Mouse (Mus musculus): ENCODE results near the gene Nr2f1. TPM values are rescaled to one million over a fixed set of nuclear protein-coding genes. Genes with fewer than 3 reads are reported as not detected.

Nr2f1 gene
- polyA plus RNA-seq, 1 experiment from 2014 or later: 13.8 TPM

DNA sequence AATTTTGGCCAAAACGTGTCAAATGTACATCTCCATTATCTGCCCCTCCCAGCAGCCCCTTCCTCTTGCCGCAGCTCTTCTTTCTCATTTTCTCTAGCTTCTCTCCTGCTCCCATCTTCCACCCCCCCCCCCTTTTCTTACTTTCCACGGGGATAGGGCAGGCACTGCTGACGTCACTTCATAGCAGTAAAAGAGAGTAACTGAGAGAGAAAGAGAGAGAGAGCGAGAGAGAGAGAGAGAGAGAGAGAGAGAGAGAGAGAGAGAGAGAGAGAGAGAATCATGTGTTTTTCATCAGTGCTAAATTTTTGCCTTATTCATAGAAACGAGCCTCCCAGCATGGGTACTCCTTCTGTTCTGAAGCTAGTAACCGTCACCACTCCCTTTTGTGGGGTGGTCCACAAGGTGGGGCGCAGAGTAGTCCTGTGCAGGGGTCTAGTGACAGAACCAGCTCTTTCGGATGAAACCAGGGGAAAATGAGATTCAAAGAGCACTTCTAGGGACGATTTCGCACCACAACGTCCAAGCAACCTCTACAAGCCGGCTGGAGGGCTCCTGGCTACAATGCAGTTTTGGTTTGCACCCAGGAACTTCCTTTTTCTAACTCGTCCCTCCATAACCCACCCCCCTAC lies 17.5 kb downstream of the Nr2f1 start:
- DNase-seq (ENCODE audit: low spot score): no peak
- H3K4me3 ChIP-seq: peak overlapping the region; percentile 51

DNA sequence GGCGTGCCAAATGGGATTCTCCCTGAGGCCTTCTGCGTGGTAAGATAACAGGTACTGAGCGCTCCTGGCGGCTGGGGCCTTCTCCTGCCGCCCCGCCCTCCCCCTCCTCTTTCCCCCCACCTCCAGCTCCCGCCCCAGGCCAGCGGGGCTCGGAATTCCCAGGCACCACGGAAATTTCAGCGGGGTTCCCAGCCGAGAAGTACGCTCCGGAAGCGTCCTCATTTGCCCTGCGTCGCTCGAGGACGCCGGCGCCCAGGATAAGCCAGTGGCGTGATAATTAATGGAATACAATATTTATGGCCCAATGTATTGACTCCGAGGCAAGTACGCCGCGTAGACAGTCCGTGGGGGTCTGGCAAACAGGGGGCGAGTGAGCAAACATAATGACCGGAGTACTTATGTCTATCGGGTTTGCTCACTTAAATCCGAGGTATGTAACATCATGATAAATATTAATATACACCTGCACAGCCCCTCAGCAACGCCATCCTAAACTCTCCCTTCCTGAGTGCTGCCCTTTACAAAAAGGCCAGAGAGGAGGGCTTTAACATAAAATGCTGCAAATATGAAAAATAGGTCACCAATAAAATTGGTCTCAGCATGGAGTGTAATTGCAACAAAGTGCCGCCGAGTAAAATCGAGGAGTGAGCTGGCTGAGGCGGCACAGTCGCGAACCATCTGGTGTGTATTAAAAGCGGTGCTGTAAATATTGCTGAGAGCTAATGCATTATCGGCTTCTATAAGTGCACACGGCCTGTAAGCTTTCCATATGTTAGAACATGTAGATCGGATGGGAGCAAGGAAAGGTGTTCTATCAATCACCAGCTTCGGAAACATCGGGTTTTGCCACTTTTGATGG lies 18.3 kb downstream of the Nr2f1 start:
- no peaks in the 10 kb centered on the region for H3K9me3 ChIP-seq
- 1% methylated on average over 44 of the region's 44 CpGs for WGBS
- H3K4me1 ChIP-seq: peaks cover 15% of the 10 kb centered on the region
- peak overlapping the region; percentile 52; the same call in 1 of the 2 replicates for H3K27ac ChIP-seq
- peaks cover 98% of the 10 kb centered on the region for H3K27me3 ChIP-seq (ENCODE audit: insufficient read depth, poor library complexity, severe bottlenecking)
- DNase-seq (ENCODE audit: low spot score): no peak
- H3K36me3 ChIP-seq: no peaks in the 10 kb centered on the region
- H3K4me3 ChIP-seq: peak overlapping the region; percentile 51

More for the DNA sequence above, 17.5 kb downstream of the Nr2f1 start:
- Histone ChIP-seq H3K27me3 (ENCODE audit: insufficient read depth, poor library complexity, severe bottlenecking) (peaks cover 98% of the 10 kb centered on the region), H3K36me3 (no peaks in the 10 kb centered on the region), H3K4me1 (peaks cover 15% of the 10 kb centered on the region), H3K9me3 (no peaks in the 10 kb centered on the region), H3K27ac (no peak overlapping the region)
- under 1% methylated on average over 13 of the region's 14 CpGs for WGBS

DNA sequence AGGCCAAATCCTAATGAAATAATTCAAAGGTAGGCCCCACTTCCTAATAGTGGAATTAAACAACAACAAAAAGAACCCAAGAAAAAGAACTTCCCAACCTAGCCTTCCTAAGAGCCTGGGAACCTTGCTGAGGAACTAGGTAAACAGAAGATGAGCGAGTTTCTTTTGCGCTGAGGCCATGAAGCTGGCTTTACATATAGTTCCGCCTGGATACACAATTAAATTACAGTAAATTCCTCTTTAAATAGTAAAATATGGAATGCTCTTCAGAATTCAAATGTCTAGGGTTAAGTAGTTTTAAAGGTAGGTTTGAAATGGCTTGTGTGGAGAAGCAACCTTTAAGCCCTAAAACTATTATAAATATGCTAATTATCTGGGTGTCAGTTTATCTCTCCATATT lies 19.3 kb downstream of the Nr2f1 start:
- peaks cover 99% of the 10 kb centered on the region for H3K27me3 ChIP-seq (ENCODE audit: insufficient read depth, poor library complexity, severe bottlenecking)
- peaks cover 15% of the 10 kb centered on the region for H3K4me1 ChIP-seq
- H3K36me3 ChIP-seq: no peaks in the 10 kb centered on the region
- no peaks in the 10 kb centered on the region for H3K9me3 ChIP-seq
- DNase-seq (ENCODE audit: low spot score): no peak
- H3K4me3 ChIP-seq: no peak overlapping the region
- no peak overlapping the region for H3K27ac ChIP-seq
- WGBS: 20% methylated on average over 3 of the region's 3 CpGs

DNA sequence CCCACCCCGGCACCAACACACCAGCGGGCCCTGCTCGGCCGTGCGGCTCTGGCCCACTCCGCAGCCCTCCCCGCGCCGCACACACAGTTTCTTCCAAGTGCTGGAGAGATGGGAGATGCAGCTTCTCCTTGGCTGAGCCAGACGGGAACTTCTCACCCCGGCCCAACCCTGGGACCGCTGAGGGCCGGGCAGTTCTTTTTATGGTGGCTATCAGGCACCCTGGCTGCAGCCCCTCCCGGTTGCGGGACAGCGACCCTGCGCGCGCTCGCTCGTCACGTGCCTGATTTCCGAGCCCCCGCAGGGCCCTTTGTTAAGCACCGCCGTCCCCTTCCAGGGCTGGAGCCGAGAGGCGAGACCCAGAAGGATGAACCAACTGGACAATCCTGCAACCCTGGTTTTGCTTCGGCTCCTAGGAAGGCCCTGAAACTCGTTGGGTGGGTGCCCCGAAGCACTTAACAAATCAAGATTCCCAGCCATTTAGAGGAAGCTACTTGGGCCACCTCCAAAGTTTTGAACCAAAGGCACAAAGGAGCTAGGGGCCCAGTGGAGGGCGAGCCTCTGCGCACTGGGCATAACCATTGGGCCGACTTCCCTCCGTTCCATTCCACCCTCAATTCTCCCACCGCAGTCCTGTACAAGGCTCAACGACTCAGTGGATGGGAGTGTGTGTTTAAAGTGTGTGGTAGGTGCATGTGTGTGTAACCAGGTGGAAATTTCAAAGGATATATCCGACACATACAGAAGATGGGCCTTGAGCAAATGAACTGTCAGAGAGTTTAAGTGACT lies 20.1 kb downstream of the Nr2f1 start:
- DNase-seq (ENCODE audit: low spot score): no peak
- Histone ChIP-seq H3K4me3 (peak overlapping the region; percentile 49), H3K9me3 (no peaks in the 10 kb centered on the region), H3K4me1 (peaks cover 15% of the 10 kb centered on the region), H3K36me3 (no peaks in the 10 kb centered on the region), H3K27me3 (ENCODE audit: insufficient read depth, poor library complexity, severe bottlenecking) (peaks cover 99% of the 10 kb centered on the region), H3K27ac (peak overlapping the region; percentile 67)
- WGBS: 1% methylated on average over 38 of the region's 38 CpGs

DNA sequence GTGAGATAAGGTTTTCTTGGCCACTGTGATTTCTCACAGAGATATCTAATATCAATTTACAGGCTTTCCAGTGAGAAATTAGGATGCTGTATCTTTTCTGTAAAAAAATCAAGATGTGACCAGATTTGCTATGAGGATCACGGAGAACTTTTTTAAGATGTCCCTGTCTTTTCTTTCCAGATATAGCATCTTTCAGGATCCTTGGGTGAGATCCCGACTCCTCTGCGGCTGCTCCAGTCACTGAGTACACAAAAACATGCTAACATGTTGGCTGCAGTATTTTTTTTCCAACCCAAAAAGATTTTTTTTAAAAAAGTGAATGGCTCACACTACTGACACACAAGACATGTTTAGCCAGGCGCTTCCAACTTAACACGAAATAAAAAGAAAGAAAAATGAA lies 20.8 kb downstream of the Nr2f1 start:
- peak overlapping the region; percentile 49 for H3K4me3 ChIP-seq
- H3K36me3 ChIP-seq: no peaks in the 10 kb centered on the region
- H3K9me3 ChIP-seq: no peaks in the 10 kb centered on the region
- H3K27ac ChIP-seq: peak overlapping the region; percentile 67; the same call in 1 of the 2 replicates
- H3K4me1 ChIP-seq: peaks cover 15% of the 10 kb centered on the region
- no peak for DNase-seq (ENCODE audit: low spot score)
- WGBS: 7% methylated on average over 5 of the region's 5 CpGs
- H3K27me3 ChIP-seq (ENCODE audit: insufficient read depth, poor library complexity, severe bottlenecking): peaks cover 99% of the 10 kb centered on the region

DNA sequence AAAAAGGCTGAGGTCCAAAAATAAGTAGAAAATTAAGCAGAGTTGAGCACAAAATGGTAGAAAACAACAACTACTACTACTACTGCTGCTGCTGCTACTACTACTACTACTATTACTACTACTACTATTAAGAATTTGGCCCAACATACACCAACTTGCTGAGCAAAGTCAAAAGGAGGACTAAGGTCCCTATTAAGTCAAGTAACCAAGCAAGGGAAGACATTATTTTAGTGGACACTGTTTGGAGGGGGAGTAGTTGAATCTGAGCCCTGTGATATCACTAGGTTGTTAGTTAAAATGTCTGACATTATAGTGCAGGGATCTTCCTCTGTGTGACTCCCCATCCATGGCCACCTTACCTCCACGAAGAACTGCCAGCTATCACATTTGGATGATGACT lies 21.5 kb downstream of the Nr2f1 start:
- peaks cover 15% of the 10 kb centered on the region for H3K4me1 ChIP-seq
- no peak for DNase-seq (ENCODE audit: low spot score)
- H3K36me3 ChIP-seq: no peaks in the 10 kb centered on the region
- peaks cover 98% of the 10 kb centered on the region for H3K27me3 ChIP-seq (ENCODE audit: insufficient read depth, poor library complexity, severe bottlenecking)
- H3K27ac ChIP-seq: no peak overlapping the region
- 3% methylated on average over 1 of the region's 1 CpGs for WGBS
- no peaks in the 10 kb centered on the region for H3K9me3 ChIP-seq
- H3K4me3 ChIP-seq: no peak overlapping the region

DNA sequence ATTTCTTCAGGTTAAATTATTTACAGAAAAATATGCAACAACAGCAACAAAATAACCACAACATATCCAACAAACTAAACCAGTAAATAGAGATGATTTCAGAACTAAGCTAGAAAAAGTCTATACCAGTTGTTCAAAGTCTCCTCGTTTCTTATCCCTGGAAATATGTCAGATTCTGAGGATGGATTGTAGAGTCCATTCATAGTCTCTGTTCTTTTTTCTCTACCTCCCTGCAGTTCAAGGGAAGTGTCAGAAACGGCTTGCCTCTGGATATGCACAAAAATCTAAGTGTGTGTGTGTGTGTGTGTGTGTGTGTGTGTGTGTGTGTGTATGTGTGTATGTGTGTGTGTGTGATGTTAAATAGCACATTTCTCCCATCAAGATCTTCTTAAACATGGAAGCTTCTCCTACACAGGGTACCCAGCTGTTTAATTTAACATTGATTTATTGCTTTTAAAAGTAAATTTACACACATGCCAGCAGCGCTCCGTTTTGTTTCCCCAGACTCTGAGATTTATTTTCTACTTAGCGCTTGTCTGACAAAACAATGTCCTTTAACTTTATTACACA lies 22.1 kb downstream of the Nr2f1 start:
- H3K27me3 ChIP-seq (ENCODE audit: insufficient read depth, poor library complexity, severe bottlenecking): peaks cover 98% of the 10 kb centered on the region

DNA sequence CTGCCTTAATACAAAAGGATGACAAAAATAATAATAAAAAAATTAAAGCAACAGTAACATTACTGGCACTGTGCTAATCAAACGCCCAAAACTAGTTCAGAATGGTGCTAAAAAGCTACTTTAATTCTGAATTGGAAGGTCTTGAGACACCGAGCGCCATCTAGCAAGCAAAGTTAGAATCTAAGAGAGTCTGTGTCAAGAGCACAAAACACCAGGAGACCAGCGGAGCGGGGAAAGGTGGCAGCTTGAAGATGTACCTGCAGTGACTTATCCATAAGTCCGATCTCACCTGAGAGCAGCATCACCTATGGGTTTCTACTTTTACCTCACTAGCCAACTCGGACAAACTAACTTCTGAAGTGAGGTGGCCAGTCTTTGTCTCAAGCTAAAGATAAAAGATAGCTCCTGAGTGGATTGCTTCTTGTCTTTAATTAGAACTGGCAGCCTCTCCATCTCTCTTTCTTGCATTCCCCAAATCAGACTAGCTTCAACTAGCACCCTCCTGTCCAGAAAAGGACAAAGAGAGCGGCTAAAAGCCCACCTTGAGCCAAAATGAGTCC lies 23.7 kb downstream of the Nr2f1 start:
- Histone ChIP-seq H3K27me3 (ENCODE audit: insufficient read depth, poor library complexity, severe bottlenecking) (peaks cover 98% of the 10 kb centered on the region), H3K4me3 (no peak overlapping the region), H3K9me3 (no peaks in the 10 kb centered on the region), H3K27ac (no peak overlapping the region), H3K36me3 (no peaks in the 10 kb centered on the region), H3K4me1 (peaks cover 9% of the 10 kb centered on the region)
- WGBS: 1% methylated on average over 8 of the region's 8 CpGs
- no peak for DNase-seq (ENCODE audit: low spot score)

More for the DNA sequence above, 22.1 kb downstream of the Nr2f1 start:
- WGBS: 14% methylated on average over 5 of the region's 5 CpGs
- DNase-seq (ENCODE audit: low spot score): no peak
- no peaks in the 10 kb centered on the region for H3K9me3 ChIP-seq
- H3K4me1 ChIP-seq: peaks cover 15% of the 10 kb centered on the region
- H3K36me3 ChIP-seq: no peaks in the 10 kb centered on the region
- no peak overlapping the region for H3K27ac ChIP-seq
- no peak overlapping the region for H3K4me3 ChIP-seq

DNA sequence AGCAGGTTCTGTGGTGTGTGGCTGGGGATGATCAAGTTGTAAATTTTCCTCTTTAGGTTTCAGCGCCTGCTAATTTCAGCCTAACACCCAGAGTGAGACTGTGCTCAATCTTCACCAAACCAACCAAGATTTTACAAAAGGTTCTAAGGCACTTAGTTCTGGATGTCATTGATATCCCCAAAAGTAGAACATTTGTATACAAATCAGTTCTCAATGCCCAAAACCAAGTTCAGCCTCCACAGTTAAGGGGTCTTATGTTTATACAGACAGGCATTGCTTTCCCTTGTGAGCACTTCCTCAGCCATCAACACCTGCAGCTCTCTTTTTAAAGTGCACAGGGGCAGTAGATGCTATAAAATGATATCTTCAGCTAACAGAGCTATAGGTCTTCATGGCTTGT lies 24.7 kb downstream of the Nr2f1 start:
- DNase-seq (ENCODE audit: low spot score): no peak
- no peaks in the 10 kb centered on the region for H3K9me3 ChIP-seq
- H3K4me3 ChIP-seq: no peak overlapping the region
- peaks cover 99% of the 10 kb centered on the region for H3K27me3 ChIP-seq (ENCODE audit: insufficient read depth, poor library complexity, severe bottlenecking)
- peaks cover 8% of the 10 kb centered on the region for H3K4me1 ChIP-seq
- 8% methylated on average over 1 of the region's 1 CpGs for WGBS
- H3K27ac ChIP-seq: no peak overlapping the region
- H3K36me3 ChIP-seq: no peaks in the 10 kb centered on the region

DNA sequence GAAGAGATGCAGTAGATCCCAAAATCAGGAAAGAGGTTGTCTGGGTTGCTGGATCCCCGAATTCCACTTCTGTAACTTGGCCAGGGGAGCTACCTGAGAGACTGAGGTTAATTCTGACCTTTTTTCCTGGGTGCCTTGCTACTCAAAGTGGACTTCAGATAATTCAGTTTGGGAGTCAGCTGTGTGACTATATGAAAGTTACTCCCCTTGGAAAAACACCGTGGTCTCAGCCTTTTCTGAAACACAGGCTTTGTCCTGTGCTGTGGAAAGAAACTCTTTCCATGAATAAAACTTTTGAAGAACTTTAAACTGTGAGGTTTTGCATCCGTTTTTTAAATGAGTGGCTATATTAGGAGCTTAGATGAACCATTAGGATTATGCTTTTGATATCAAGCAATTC lies 25.4 kb downstream of the Nr2f1 start:
- 5% methylated on average over 3 of the region's 3 CpGs for WGBS
- DNase-seq (ENCODE audit: low spot score): no peak

DNA sequence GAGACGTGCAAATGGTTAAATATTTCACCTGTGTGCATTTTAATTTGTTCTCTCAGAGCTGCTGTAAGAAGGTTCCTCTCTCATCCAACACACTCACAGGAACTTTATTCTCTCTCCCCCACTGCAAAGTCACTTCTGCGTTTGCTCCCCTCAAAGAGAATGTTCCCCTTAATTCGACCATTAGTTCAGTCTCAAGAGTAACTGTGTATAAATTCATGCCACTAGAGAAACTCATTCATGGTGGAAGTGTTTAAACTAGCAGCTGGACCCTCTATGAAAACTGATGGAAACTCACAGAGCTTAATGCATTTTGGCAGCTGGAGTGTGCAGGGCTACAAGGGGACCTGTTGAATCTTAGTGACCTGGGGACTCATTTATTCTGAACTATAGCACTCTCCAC lies 26.7 kb downstream of the Nr2f1 start:
- Histone ChIP-seq H3K9me3 (no peaks in the 10 kb centered on the region), H3K36me3 (no peaks in the 10 kb centered on the region), H3K27ac (no peak overlapping the region), H3K27me3 (ENCODE audit: insufficient read depth, poor library complexity, severe bottlenecking) (peaks cover 95% of the 10 kb centered on the region), H3K4me1 (no peaks in the 10 kb centered on the region), H3K4me3 (no peak overlapping the region)
- 2% methylated on average over 3 of the region's 3 CpGs for WGBS
- DNase-seq (ENCODE audit: low spot score): no peak

More for the DNA sequence above, 25.4 kb downstream of the Nr2f1 start:
- peaks cover 2% of the 10 kb centered on the region for H3K4me1 ChIP-seq
- H3K27me3 ChIP-seq (ENCODE audit: insufficient read depth, poor library complexity, severe bottlenecking): peaks cover 99% of the 10 kb centered on the region
- no peak overlapping the region for H3K27ac ChIP-seq
- no peaks in the 10 kb centered on the region for H3K36me3 ChIP-seq
- H3K4me3 ChIP-seq: no peak overlapping the region
- no peaks in the 10 kb centered on the region for H3K9me3 ChIP-seq

DNA sequence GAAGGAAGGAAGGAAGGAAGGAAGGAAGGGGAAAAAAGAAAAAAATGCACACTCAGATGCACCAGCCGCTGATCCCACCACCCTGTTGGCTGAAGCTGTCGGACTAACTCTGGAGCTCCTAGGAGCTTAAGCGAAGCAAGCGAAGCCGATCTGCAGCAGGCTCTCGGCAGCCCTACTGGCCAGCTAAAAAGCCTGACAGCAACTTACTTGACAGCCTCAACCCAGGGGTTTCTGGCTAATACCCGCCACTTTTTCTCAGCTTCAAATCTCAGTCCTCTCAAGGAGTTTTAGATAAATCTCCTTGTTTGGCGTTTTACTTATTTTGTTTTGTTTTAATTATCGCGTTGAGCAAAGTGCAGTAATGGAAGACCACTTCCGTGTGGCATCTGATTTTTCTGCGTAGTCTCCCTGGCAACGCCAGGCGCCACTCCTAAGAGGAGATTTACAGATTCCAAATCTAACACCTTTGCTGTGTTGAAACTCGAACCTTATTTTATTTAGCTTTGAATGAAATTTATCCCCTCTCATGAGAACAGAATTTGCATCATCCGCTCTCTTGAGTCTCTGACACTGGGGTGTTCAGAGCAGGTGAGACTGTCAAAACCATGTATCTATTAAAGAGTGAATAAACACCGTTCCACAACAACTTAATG lies 27.4 kb downstream of the Nr2f1 start:
- no peaks in the 10 kb centered on the region for H3K36me3 ChIP-seq
- H3K27me3 ChIP-seq (ENCODE audit: insufficient read depth, poor library complexity, severe bottlenecking): peaks cover 95% of the 10 kb centered on the region
- no peak overlapping the region for H3K4me3 ChIP-seq
- 2% methylated on average over 17 of the region's 17 CpGs for WGBS
- no peaks in the 10 kb centered on the region for H3K4me1 ChIP-seq
- DNase-seq (ENCODE audit: low spot score): no peak
- no peaks in the 10 kb centered on the region for H3K9me3 ChIP-seq
- H3K27ac ChIP-seq: no peak overlapping the region
